In genomic region chr2:158733914-158734313, GRCm38 (mm10) we compare ENCODE assay signal across 10 mouse cellular contexts. TPM values are rescaled to one million over a fixed set of nuclear protein-coding genes. Genes with fewer than 3 reads are reported as not detected.
DNase-seq lines count a peak whose midpoint lies in the region; ATAC-seq and TF ChIP-seq lines count a peak whose summit lies in the region.
"Had no signal": no experiment of that assay in that cellular context is flagged by ENCODE, and none has a peak within 500 bp of the region (broad histone marks: within the 10 kb centered on the region; RNA-seq: fewer than 3 reads in every experiment).

No protein-coding gene starts in this region.

- peak; percentile 40 for DNase-seq in heart, adult 8-10 months (ENCODE audit: low spot score)
- DNase-seq in lung, postnatal 0 days (ENCODE audit: low spot score) = peak; percentile 41
- no peak for DNase-seq in stomach, postnatal 0 days (ENCODE audit: low spot score)
- no peak for DNase-seq in adrenal gland, adult (ENCODE audit: inconsistent age in 2 of 2, low spot score in 1 of 2)
- no peak for DNase-seq in layer of hippocampus, postnatal 36 days
- no peak for DNase-seq in midbrain, embryonic 14.5 days

- no peak overlapping the region for H3K4me3 ChIP-seq in heart, embryonic 11.5 days (ENCODE audit: low read depth, low read length)
- H3K4me3 ChIP-seq in lung, postnatal 0 days (ENCODE audit: low read depth, low read length) = no peak overlapping the region
- no peak overlapping the region for H3K4me3 ChIP-seq in stomach, postnatal 0 days (ENCODE audit: low read depth, low read length)
- H3K4me3 ChIP-seq in midbrain, embryonic 14.5 days (replicated peaks; ENCODE audit: low read depth, low read length) = no peak overlapping the region
- H3K4me3 ChIP-seq: midbrain, embryonic 12.5 days had no signal

- no peaks in the 10 kb centered on the region for H3K27me3 ChIP-seq in heart, embryonic 11.5 days (ENCODE audit: control insufficient read depth, insufficient read depth, low read length)
- H3K27me3 ChIP-seq in lung, postnatal 0 days (replicated peaks; ENCODE audit: insufficient read depth, low read length) = no peaks in the 10 kb centered on the region
- H3K27me3 ChIP-seq in stomach, postnatal 0 days (ENCODE audit: control insufficient read depth, insufficient read depth, low read length) = no peaks in the 10 kb centered on the region
- no peaks in the 10 kb centered on the region for H3K27me3 ChIP-seq in midbrain, embryonic 14.5 days (ENCODE audit: control insufficient read depth, insufficient read depth, low read length)
- H3K27me3 ChIP-seq: midbrain, embryonic 12.5 days had no signal

- TF ChIP-seq CTCF in lung, postnatal 0 days (IDR thresholded peaks at IDR 0.05) = no peak
- TF ChIP-seq CTCF in stomach, postnatal 0 days (IDR thresholded peaks at IDR 0.05; ENCODE audit: low read depth) = no peak

- peak; percentile 47; the same call in 1 of the 2 replicates for TF ChIP-seq EP300 in lung, postnatal 0 days (IDR thresholded peaks at IDR 0.05)
- TF ChIP-seq EP300 in stomach, postnatal 0 days (optimal IDR thresholded peaks at IDR 0.05) = no peak

- H3K9ac ChIP-seq in heart, embryonic 11.5 days (ENCODE audit: low read depth, low read length) = no peak overlapping the region
- no peak overlapping the region for H3K9ac ChIP-seq in lung, postnatal 0 days (replicated peaks; ENCODE audit: low read depth)
- H3K9ac ChIP-seq in stomach, postnatal 0 days (ENCODE audit: low read length) = no peak overlapping the region
- no peak overlapping the region for H3K9ac ChIP-seq in midbrain, embryonic 14.5 days (replicated peaks; ENCODE audit: low read length)
- H3K9ac ChIP-seq: midbrain, embryonic 12.5 days had no signal

- no peaks in the 10 kb centered on the region for H3K9me3 ChIP-seq in heart, embryonic 11.5 days (replicated peaks; ENCODE audit: control insufficient read depth, low read length)
- no peaks in the 10 kb centered on the region for H3K9me3 ChIP-seq in lung, postnatal 0 days (ENCODE audit: low read length)
- H3K9me3 ChIP-seq in stomach, postnatal 0 days (ENCODE audit: control insufficient read depth, low read length) = no peaks in the 10 kb centered on the region
- no peaks in the 10 kb centered on the region for H3K9me3 ChIP-seq in midbrain, embryonic 14.5 days (ENCODE audit: control insufficient read depth, low read length)
- H3K9me3 ChIP-seq: G1E; midbrain, embryonic 12.5 days had no signal

- WGBS in heart, embryonic 11.5 days (ENCODE audit: insufficient replicate concordance) = 74% methylated on average over 6 of the region's 6 CpGs
- 45% methylated on average over 6 of the region's 6 CpGs for WGBS in lung, postnatal 0 days
- WGBS in stomach, postnatal 0 days = 57% methylated on average over 6 of the region's 6 CpGs
- WGBS in midbrain, embryonic 14.5 days = 91% methylated on average over 6 of the region's 6 CpGs

- H3K4me2 ChIP-seq in heart, embryonic 11.5 days = no peak overlapping the region
- H3K4me2 ChIP-seq in lung, postnatal 0 days (replicated peaks; ENCODE audit: low read depth, low read length) = no peak overlapping the region
- H3K4me2 ChIP-seq in stomach, postnatal 0 days (replicated peaks; ENCODE audit: low read depth) = no peak overlapping the region
- H3K4me2 ChIP-seq in midbrain, embryonic 14.5 days (ENCODE audit: low read length) = no peak overlapping the region
- H3K4me2 ChIP-seq: midbrain, embryonic 12.5 days had no signal

- H3K36me3 ChIP-seq in heart, embryonic 11.5 days (ENCODE audit: control insufficient read depth, insufficient read depth, low read length) = no peaks in the 10 kb centered on the region
- H3K36me3 ChIP-seq in lung, postnatal 0 days (ENCODE audit: insufficient read depth, low read length) = no peaks in the 10 kb centered on the region
- H3K36me3 ChIP-seq in stomach, postnatal 0 days (ENCODE audit: control insufficient read depth, insufficient read depth, low read length) = no peaks in the 10 kb centered on the region
- H3K36me3 ChIP-seq in midbrain, embryonic 14.5 days (ENCODE audit: control insufficient read depth, insufficient read depth, low read length) = no peaks in the 10 kb centered on the region
- H3K36me3 ChIP-seq: G1E; midbrain, embryonic 12.5 days had no signal

- no peak overlapping the region for H3K27ac ChIP-seq in heart, embryonic 11.5 days (ENCODE audit: low read depth, low read length)
- 0 out of 2 replicates have a peak overlapping the region, but pooled peaks have one; percentile 21 for H3K27ac ChIP-seq in lung, postnatal 0 days (ENCODE audit: low read length)
- 0 out of 2 replicates have a peak overlapping the region, but pooled peaks have one; percentile 13 for H3K27ac ChIP-seq in stomach, postnatal 0 days (replicated peaks)
- H3K27ac ChIP-seq in midbrain, embryonic 14.5 days (replicated peaks; ENCODE audit: low read depth, low read length) = no peak overlapping the region
- H3K27ac ChIP-seq: midbrain, embryonic 12.5 days had no signal

- ATAC-seq in heart, embryonic 11.5 days (replicated peaks; ENCODE audit: insufficient number of reproducible peaks, low FRiP score, low TSS enrichment) = no peak
- ATAC-seq in granulocyte monocyte progenitor cell, adult 5-6 weeks (replicated peaks; ENCODE audit: poor library complexity, severe bottlenecking) = peak; percentile 82
- peak; percentile 52 for ATAC-seq in lung, postnatal 0 days
- no peak for ATAC-seq in stomach, postnatal 0 days (ENCODE audit: low FRiP score, low TSS enrichment)
- ATAC-seq in midbrain, embryonic 14.5 days (ENCODE audit: low FRiP score, low TSS enrichment) = no peak

- H3K4me1 ChIP-seq in heart, embryonic 11.5 days (ENCODE audit: control insufficient read depth, insufficient read depth, low read length) = no peaks in the 10 kb centered on the region
- H3K4me1 ChIP-seq in lung, postnatal 0 days (ENCODE audit: insufficient read depth, low read depth, low read length) = peaks cover 6% of the 10 kb centered on the region; the same call in 1 of the 2 replicates
- H3K4me1 ChIP-seq in stomach, postnatal 0 days (replicated peaks; ENCODE audit: control insufficient read depth, insufficient read depth) = 0 out of 2 replicates have a peak, but pooled peaks cover 2% of the 10 kb centered on the region
- peaks cover 5% of the 10 kb centered on the region; the same call in 1 of the 2 replicates for H3K4me1 ChIP-seq in midbrain, embryonic 14.5 days (ENCODE audit: control insufficient read depth, insufficient read depth, low read length)

RNA-seq across cellular contexts. Expression of gene Fam83d, which starts 34.0 kb away (rescaled TPM):
- 1 to 10 TPM in 1 of 4 experiments, under 1 TPM in 3; 0.22 to 1.6 (median 0.54) TPM for total RNA-seq in heart, adult 8-10 months (2022)
- 50.1 and 54.4 TPM in 2 replicates for polyA plus RNA-seq in heart, embryonic 11.5 days (2014; fragmentation: Nextera tagmentation; extraction: Ambion mirVana)
- 2.2 and 2.4 TPM in 2 replicates for total RNA-seq in granulocyte monocyte progenitor cell, adult 5-6 weeks (2014; fragmentation: Nextera tagmentation)
- total RNA-seq in granulocyte monocyte progenitor cell, adult 5-6 weeks (2017) = 7.4 and 10.0 TPM in 2 replicates
- polyA plus RNA-seq in lung, postnatal 0 days (2015; fragmentation: Nextera tagmentation; extraction: Ambion mirVana) = 4.5 and 5.5 TPM in 2 replicates
- 61.1 and 61.3 TPM in 2 replicates for polyA plus RNA-seq in stomach, postnatal 0 days (2015; fragmentation: Nextera tagmentation; extraction: Ambion mirVana)
- 1 to 10 TPM; 4.4 to 5.4 TPM for total RNA-seq in layer of hippocampus, postnatal 36 days (2021)
- 5.8 and 11.7 TPM in 2 replicates for polyA plus RNA-seq in midbrain, embryonic 14.5 days (2014; fragmentation: Nextera tagmentation; extraction: Ambion mirVana)

Comparison
In these comparisons a context has a peak if more than half of its experiments do, and no peak if none do; other contexts are left out.
1. DNase-seq: peak in heart, adult 8-10 months (single experiment) and lung, postnatal 0 days (single experiment); none in stomach, postnatal 0 days (single experiment), adrenal gland, adult (0 of 2), layer of hippocampus, postnatal 36 days (0 of 2) and midbrain, embryonic 14.5 days (single experiment).
2. ATAC-seq: peak in granulocyte monocyte progenitor cell, adult 5-6 weeks (single experiment) and lung, postnatal 0 days (single experiment); none in heart, embryonic 11.5 days (single experiment), stomach, postnatal 0 days (single experiment) and midbrain, embryonic 14.5 days (single experiment).
3. H3K27ac ChIP-seq: peak in lung, postnatal 0 days (single experiment) and stomach, postnatal 0 days (single experiment); none in heart, embryonic 11.5 days (single experiment) and midbrain, embryonic 14.5 days (single experiment).